Mouse (Mus musculus): ENCODE measurements at regions not wholly inside any gene's neighbourhood (a gene's known extent, or its start where the extent isn't known, plus 50 kb on each side); places are given as distances from the start of the nearest gene placed in this dataset.

DNA sequence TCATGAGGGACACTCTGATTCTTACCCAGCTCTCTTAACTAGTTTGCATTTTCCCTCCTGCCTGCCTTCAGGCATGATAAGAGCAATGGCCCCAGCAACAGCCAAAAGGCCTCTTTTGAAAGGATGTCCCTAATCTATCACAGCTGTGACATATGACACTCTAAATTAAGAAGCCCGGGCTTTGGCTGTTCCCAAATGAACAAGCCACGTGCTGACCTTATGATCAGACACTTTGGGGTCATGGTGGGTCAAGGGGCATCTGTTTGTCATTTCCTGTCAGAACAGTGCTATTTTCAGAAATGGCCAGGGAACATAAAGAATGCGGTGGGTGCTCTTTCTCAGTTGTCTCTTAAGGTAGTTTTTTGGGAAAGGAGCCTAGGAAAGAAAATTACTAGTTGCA, 463.5 kb downstream of the Slc4a3 start:
- Histone ChIP-seq H3K4me2 (ENCODE audit: low read depth, low read length) (no peak overlapping the region), H3K9me3 (ENCODE audit: low read length) (no peaks in the 10 kb centered on the region), H3K4me3 (ENCODE audit: low read length) (no peak overlapping the region), H3K27me3 (ENCODE audit: insufficient read depth, low read length) (no peaks in the 10 kb centered on the region), H3K27ac (no peak overlapping the region), H3K36me3 (ENCODE audit: insufficient read depth, low read length) (no peaks in the 10 kb centered on the region), H3K4me1 (ENCODE audit: insufficient read depth, low read length) (no peaks in the 10 kb centered on the region), H3K9ac (replicated peaks; ENCODE audit: low read length) (no peak overlapping the region)
- ATAC-seq (no peak), DNase-seq (ENCODE audit: low spot score) (no peak)
- WGBS: 32% methylated on average over 3 of the region's 3 CpGs
- TF ChIP-seq CTCF (IDR thresholded peaks at IDR 0.05; ENCODE audit: low read depth): no peak

DNA sequence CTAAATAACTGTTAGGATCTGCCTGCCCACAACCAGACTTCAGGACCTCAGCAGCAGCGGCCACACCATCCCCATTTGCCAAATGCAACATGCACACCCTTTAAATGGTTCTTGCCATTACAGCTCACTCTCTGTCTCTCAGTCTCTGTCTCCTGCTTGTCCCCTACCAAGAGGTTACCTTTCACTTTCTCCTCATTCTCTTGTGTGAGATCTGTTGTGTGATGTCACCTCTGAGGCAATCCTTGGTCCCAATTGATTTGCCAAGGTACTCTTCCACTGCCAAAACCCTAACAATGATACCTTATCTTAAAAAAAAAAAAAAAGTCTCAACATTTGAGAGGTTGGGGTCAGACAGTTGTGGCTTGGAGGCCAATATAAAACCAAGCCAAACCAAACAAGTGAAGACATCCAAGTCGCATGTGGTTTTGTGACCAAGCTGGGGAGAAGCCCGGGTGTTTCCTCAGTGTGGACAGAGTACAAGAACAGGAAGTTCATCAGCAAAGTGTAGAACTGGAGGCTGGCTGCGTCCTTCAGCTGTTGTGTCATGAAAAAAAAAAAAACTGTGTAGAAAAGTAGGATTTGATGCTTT, 464.2 kb downstream of the Slc4a3 start:
- WGBS: 87% methylated on average over 4 of the region's 4 CpGs
- no peak overlapping the region for H3K9ac ChIP-seq (replicated peaks; ENCODE audit: low read length)
- no peak for TF ChIP-seq CTCF (IDR thresholded peaks at IDR 0.05; ENCODE audit: low read depth)
- ATAC-seq: no peak
- H3K4me3 ChIP-seq (ENCODE audit: low read length): no peak overlapping the region
- H3K9me3 ChIP-seq (ENCODE audit: low read length): no peaks in the 10 kb centered on the region
- no peak overlapping the region for H3K27ac ChIP-seq
- no peaks in the 10 kb centered on the region for H3K27me3 ChIP-seq (ENCODE audit: insufficient read depth, low read length)
- no peak for DNase-seq (ENCODE audit: low spot score)
- no peak overlapping the region for H3K4me2 ChIP-seq (ENCODE audit: low read depth, low read length)
- H3K4me1 ChIP-seq (ENCODE audit: insufficient read depth, low read length): no peaks in the 10 kb centered on the region
- no peaks in the 10 kb centered on the region for H3K36me3 ChIP-seq (ENCODE audit: insufficient read depth, low read length)

DNA sequence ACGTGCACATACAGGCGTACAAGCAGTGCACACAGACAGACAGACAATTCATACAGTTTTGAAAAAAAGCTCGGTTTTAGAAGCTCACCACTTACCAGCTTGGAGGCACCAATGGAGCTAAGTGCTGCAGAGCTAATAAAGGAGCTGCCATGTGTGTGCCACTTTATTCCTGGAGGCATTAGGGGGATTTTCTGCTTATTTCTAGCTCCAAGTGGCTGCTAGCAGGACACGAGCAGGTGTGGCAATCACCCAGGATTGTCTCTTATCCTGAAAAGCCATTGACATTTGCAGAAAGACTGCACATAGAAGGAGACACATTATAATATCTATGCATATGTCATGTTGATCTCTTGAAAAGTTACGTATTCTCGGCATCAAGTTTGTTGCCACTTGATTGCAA, 472.5 kb downstream of the Slc4a3 start:
- Histone ChIP-seq H3K36me3 (ENCODE audit: insufficient read depth, low read length) (no peaks in the 10 kb centered on the region), H3K4me2 (ENCODE audit: low read depth, low read length) (no peak overlapping the region), H3K4me3 (ENCODE audit: low read length) (no peak overlapping the region), H3K9me3 (ENCODE audit: low read length) (no peaks in the 10 kb centered on the region), H3K9ac (replicated peaks; ENCODE audit: low read length) (no peak overlapping the region), H3K27ac (no peak overlapping the region), H3K4me1 (ENCODE audit: insufficient read depth, low read length) (no peaks in the 10 kb centered on the region), H3K27me3 (ENCODE audit: insufficient read depth, low read length) (no peaks in the 10 kb centered on the region)
- 82% methylated on average over 6 of the region's 6 CpGs for WGBS
- no peak for DNase-seq (ENCODE audit: low spot score)
- no peak for ATAC-seq
- TF ChIP-seq CTCF (IDR thresholded peaks at IDR 0.05; ENCODE audit: low read depth): no peak

DNA sequence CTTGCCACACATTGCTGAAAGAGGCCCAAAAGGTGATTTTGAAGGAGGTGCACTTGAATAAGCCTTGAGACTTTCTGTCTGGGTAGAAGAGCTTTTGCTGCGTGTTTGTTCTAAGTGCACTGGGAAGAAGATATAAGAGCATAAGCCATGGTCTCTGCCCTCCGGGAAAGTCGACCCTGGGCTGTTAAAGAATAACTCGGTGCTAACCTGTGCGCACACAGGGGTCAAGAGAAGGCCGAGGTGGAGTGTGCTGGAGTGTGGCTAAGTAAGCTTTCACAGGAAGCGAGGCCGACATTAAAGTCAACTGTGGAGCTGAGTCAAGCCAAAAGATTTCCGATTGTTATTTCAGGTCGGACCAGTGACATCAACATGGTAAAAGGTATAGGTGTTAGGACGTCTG, 473.0 kb downstream of the Slc4a3 start:
- H3K36me3 ChIP-seq (ENCODE audit: insufficient read depth, low read length): no peaks in the 10 kb centered on the region
- no peaks in the 10 kb centered on the region for H3K27me3 ChIP-seq (ENCODE audit: insufficient read depth, low read length)
- no peak overlapping the region for H3K9ac ChIP-seq (replicated peaks; ENCODE audit: low read length)
- DNase-seq (ENCODE audit: low spot score) (no peak), ATAC-seq (no peak)
- no peak for TF ChIP-seq CTCF (IDR thresholded peaks at IDR 0.05; ENCODE audit: low read depth)
- H3K27ac ChIP-seq: no peak overlapping the region
- H3K4me2 ChIP-seq (ENCODE audit: low read depth, low read length): no peak overlapping the region
- no peaks in the 10 kb centered on the region for H3K4me1 ChIP-seq (ENCODE audit: insufficient read depth, low read length)
- no peaks in the 10 kb centered on the region for H3K9me3 ChIP-seq (ENCODE audit: low read length)
- WGBS: 84% methylated on average over 11 of the region's 11 CpGs
- no peak overlapping the region for H3K4me3 ChIP-seq (ENCODE audit: low read length)

DNA sequence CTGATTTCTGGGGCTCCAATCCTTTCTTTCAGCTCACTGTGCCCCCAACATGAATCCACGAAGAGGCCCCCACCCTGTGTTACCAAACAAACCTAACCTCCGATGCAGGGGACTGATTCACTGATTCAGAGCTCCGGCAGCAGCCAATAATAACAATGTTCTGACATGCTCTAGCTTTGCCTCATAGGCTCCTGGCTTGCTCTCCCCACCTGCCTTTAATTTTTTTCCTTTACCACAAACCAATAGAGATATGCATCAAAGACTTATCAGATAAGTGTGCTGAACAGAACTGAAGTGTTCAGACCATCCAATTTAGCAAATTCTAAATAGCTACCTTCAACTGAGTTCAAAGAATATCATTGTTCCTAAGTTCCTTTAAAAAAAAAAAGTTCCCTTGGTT, 478.6 kb downstream of the Slc4a3 start:
- Histone ChIP-seq H3K36me3 (ENCODE audit: insufficient read depth, low read length) (no peaks in the 10 kb centered on the region), H3K27ac (no peak overlapping the region), H3K27me3 (ENCODE audit: insufficient read depth, low read length) (no peaks in the 10 kb centered on the region), H3K9ac (replicated peaks; ENCODE audit: low read length) (no peak overlapping the region), H3K4me1 (ENCODE audit: insufficient read depth, low read length) (0 out of 2 replicates have a peak, but pooled peaks cover 5% of the 10 kb centered on the region), H3K9me3 (ENCODE audit: low read length) (no peaks in the 10 kb centered on the region), H3K4me2 (ENCODE audit: low read depth, low read length) (no peak overlapping the region), H3K4me3 (ENCODE audit: low read length) (no peak overlapping the region)
- no peak for TF ChIP-seq CTCF (IDR thresholded peaks at IDR 0.05; ENCODE audit: low read depth)
- WGBS: 65% methylated on average over 3 of the region's 3 CpGs
- ATAC-seq (no peak), DNase-seq (ENCODE audit: low spot score) (no peak)

DNA sequence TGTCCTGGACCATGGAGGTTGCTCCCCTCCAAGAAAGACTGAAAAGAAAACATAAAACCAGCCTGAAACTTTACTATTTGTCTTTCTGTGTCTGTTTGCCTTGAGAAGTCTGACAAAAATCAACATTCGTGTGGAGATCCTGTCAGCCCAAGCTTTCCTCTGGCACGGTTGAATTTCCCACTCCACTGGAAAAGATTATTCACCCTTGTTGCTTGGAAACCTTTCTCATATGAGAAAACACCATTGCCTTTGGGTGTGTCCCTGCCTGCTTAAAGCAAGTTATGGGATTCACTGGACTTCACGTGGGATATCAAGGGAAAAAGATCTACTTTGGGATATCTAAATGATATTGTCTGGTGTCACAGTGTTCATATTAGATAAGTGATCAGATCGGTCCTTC, 479.3 kb downstream of the Slc4a3 start:
- Histone ChIP-seq H3K27ac (no peak overlapping the region), H3K36me3 (ENCODE audit: insufficient read depth, low read length) (no peaks in the 10 kb centered on the region), H3K9me3 (ENCODE audit: low read length) (no peaks in the 10 kb centered on the region), H3K4me3 (ENCODE audit: low read length) (no peak overlapping the region), H3K4me1 (ENCODE audit: insufficient read depth, low read length) (0 out of 2 replicates have a peak, but pooled peaks cover 5% of the 10 kb centered on the region), H3K4me2 (ENCODE audit: low read depth, low read length) (no peak overlapping the region), H3K9ac (replicated peaks; ENCODE audit: low read length) (no peak overlapping the region), H3K27me3 (ENCODE audit: insufficient read depth, low read length) (no peaks in the 10 kb centered on the region)
- TF ChIP-seq CTCF (IDR thresholded peaks at IDR 0.05; ENCODE audit: low read depth): no peak
- no peak for DNase-seq (ENCODE audit: low spot score)
- no peak for ATAC-seq
- WGBS: 58% methylated on average over 4 of the region's 4 CpGs

DNA sequence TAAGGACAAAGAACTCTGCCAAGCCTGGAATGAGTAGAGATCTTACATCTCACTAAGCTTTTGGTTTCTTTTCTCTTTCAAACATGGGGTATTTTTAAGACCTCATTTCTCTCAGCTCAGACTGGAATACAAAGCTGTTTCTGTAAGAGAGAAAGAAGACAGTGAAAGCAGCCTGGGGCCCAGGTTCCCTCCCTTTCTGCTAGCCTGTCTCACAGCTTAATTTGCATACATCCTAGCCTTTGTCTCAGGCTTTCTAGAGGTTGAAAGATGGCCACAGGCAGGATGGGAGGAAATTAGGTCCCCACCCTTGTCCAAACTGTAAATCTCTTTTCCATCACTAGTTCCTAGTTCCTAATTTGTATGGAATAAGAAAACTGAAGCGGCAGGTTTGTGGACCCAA, 483.0 kb downstream of the Slc4a3 start:
- 0 out of 2 replicates have a peak, but pooled peaks cover 5% of the 10 kb centered on the region for H3K4me1 ChIP-seq (ENCODE audit: insufficient read depth, low read length)
- DNase-seq (ENCODE audit: low spot score) (no peak), ATAC-seq (no peak)
- no peaks in the 10 kb centered on the region for H3K9me3 ChIP-seq (ENCODE audit: low read length)
- H3K27me3 ChIP-seq (ENCODE audit: insufficient read depth, low read length): no peaks in the 10 kb centered on the region
- WGBS: 38% methylated on average over 1 of the region's 1 CpGs
- H3K27ac ChIP-seq: no peak overlapping the region
- no peak for TF ChIP-seq CTCF (IDR thresholded peaks at IDR 0.05; ENCODE audit: low read depth)
- no peak overlapping the region for H3K4me2 ChIP-seq (ENCODE audit: low read depth, low read length)
- no peaks in the 10 kb centered on the region for H3K36me3 ChIP-seq (ENCODE audit: insufficient read depth, low read length)
- H3K9ac ChIP-seq (replicated peaks; ENCODE audit: low read length): no peak overlapping the region
- no peak overlapping the region for H3K4me3 ChIP-seq (ENCODE audit: low read length)
